Mouse (Mus musculus): Measurements from ENCODE around the gene Masp1. TPM values are rescaled to one million over a fixed set of nuclear protein-coding genes. Genes with fewer than 3 reads are reported as not detected.

The Masp1 gene
- polyA plus RNA-seq, 1 experiment from 2014 or later, result 50.5 TPM

DNA sequence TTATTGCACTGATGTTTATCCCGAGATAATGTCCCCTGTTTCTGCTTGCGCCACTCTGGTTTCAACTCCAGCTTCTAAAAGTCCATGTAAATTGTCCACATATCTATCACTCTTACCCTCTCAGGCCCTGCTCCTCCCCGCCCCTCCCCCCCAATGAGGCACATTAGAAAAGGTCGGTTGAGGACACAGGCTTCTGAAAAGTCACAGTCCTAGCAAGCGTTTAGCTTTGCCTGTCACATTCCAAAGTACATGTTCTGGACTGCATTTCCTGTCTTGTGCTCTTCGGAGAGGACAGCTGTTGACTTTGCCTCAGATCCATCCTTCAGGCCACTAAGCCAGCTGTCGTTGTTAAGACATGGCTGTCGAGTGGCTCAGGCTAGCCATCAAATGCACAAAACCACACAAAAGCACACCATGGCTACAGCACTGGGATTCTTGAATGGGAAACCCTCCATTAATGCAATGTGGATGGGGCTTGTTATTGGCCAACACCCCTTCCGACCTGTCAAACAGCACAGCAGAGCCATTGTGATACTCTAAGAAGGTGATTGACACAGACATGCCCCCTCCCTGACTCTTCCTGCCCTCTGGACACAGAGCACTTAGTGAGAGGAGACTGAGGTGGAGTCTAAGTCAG lies 103.8 kb downstream of the Masp1 start:
- Histone ChIP-seq H3K27me3 (no peaks in the 10 kb centered on the region), H3K27ac (replicated peaks) (no peak overlapping the region), H3K4me2 (replicated peaks) (no peak overlapping the region), H3K4me3 (no peak overlapping the region), H3K9ac (replicated peaks) (no peak overlapping the region), H3K9me3 (no peaks in the 10 kb centered on the region), H3K36me3 (no peaks in the 10 kb centered on the region), H3K4me1 (no peaks in the 10 kb centered on the region)
- WGBS, result 65% methylated on average over 9 of the region's 9 CpGs
- ATAC-seq (replicated peaks), result no peak

DNA sequence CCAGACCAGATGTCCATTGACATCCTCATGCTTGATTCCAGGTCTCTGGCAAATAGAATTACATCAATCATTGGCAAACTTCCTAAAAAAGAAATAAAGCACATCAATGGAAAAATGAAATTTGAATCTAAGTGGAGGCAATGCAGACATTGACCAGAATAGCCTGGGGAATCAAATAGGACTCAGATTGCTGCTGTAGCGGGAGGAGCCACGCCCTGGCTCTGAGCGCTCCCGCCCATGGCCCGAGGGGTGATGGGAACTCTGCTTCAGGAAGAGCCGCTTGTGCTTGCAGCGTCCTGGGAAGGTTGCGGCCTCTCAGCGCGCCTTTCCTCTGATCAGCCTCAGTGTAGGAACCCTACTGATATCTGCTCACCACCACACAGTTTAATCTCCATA lies 104.4 kb downstream of the Masp1 start:
- no peaks in the 10 kb centered on the region for H3K36me3 ChIP-seq
- H3K9ac ChIP-seq (replicated peaks), result no peak overlapping the region
- H3K4me3 ChIP-seq, result no peak overlapping the region
- no peak for ATAC-seq (replicated peaks)
- 45% methylated on average over 10 of the region's 10 CpGs for WGBS
- H3K27me3 ChIP-seq, result no peaks in the 10 kb centered on the region
- H3K9me3 ChIP-seq, result no peaks in the 10 kb centered on the region
- H3K4me1 ChIP-seq, result no peaks in the 10 kb centered on the region
- no peak overlapping the region for H3K27ac ChIP-seq (replicated peaks)
- no peak overlapping the region for H3K4me2 ChIP-seq (replicated peaks)

- Histone ChIP-seq H3K4me2 (replicated peaks) (no peak overlapping the region), H3K27me3 (no peaks in the 10 kb centered on the region), H3K9ac (replicated peaks) (no peak overlapping the region), H3K27ac (replicated peaks) (no peak overlapping the region), H3K4me3 (no peak overlapping the region), H3K9me3 (no peaks in the 10 kb centered on the region), H3K4me1 (no peaks in the 10 kb centered on the region), H3K36me3 (no peaks in the 10 kb centered on the region)
- WGBS, result 88% methylated on average over 6 of the region's 6 CpGs
- no peak for ATAC-seq (replicated peaks)
Measured at GRCm38 (mm10) chr16:23412930-23413329, 107.7 kb downstream of the Masp1 start.

- ATAC-seq (replicated peaks), result 0 out of 2 replicates have a peak, but pooled peaks have one; percentile 46
Measured at GRCm38 (mm10) chr16:23403008-23403755, 117.4 kb downstream of the Masp1 start.

GRCm38 (mm10) chr16:23401959-23402358 lies 118.7 kb downstream of the Masp1 start:
- H3K27me3 ChIP-seq, result no peaks in the 10 kb centered on the region
- H3K9me3 ChIP-seq, result no peaks in the 10 kb centered on the region
- ATAC-seq (replicated peaks), result no peak
- H3K4me2 ChIP-seq (replicated peaks), result no peak overlapping the region
- 76% methylated on average over 3 of the region's 3 CpGs for WGBS
- H3K4me3 ChIP-seq, result no peak overlapping the region
- no peak overlapping the region for H3K9ac ChIP-seq (replicated peaks)
- no peaks in the 10 kb centered on the region for H3K4me1 ChIP-seq
- H3K27ac ChIP-seq (replicated peaks), result no peak overlapping the region
- no peaks in the 10 kb centered on the region for H3K36me3 ChIP-seq

More at GRCm38 (mm10) chr16:23403008-23403755, 117.4 kb downstream of the Masp1 start:
- Histone ChIP-seq H3K9ac (replicated peaks) (no peak overlapping the region), H3K27me3 (no peaks in the 10 kb centered on the region), H3K36me3 (no peaks in the 10 kb centered on the region), H3K4me2 (replicated peaks) (no peak overlapping the region), H3K9me3 (no peaks in the 10 kb centered on the region), H3K4me3 (no peak overlapping the region), H3K4me1 (no peaks in the 10 kb centered on the region), H3K27ac (replicated peaks) (no peak overlapping the region)
- WGBS, result 54% methylated on average over 8 of the region's 8 CpGs

- H3K27me3 ChIP-seq, result no peaks in the 10 kb centered on the region
- no peak overlapping the region for H3K4me3 ChIP-seq
- no peaks in the 10 kb centered on the region for H3K36me3 ChIP-seq
- H3K4me1 ChIP-seq, result no peaks in the 10 kb centered on the region
- 80% methylated on average over 4 of the region's 4 CpGs for WGBS
- H3K9ac ChIP-seq (replicated peaks), result no peak overlapping the region
- no peak overlapping the region for H3K4me2 ChIP-seq (replicated peaks)
- no peaks in the 10 kb centered on the region for H3K9me3 ChIP-seq
- ATAC-seq (replicated peaks), result no peak
- no peak overlapping the region for H3K27ac ChIP-seq (replicated peaks)
Measured at GRCm38 (mm10) chr16:23401463-23401862, 119.2 kb downstream of the Masp1 start.

Other genes starting within 250 kb of the Masp1 start
- gene Rtp1, start 91.7 kb downstream of the Masp1 start, polyA plus RNA-seq (2015; fragmentation: Nextera tagmentation; extraction: Ambion mirVana), result 0.05 TPM in 2 replicates
- gene Rtp4, start 524 bp downstream of the Masp1 start, polyA plus RNA-seq (2015; fragmentation: Nextera tagmentation; extraction: Ambion mirVana), result 3.8 and 5.5 TPM in 2 replicates

Data from forebrain, embryonic 15.5 days (tissue).